Mouse (Mus musculus): ENCODE data around the gene Gm44502.

GRCm38 (mm10) chr15:89458942-89459341 is 29.4 kb upstream of the Gm44502 start:
- TF ChIP-seq CTCF (conservative IDR thresholded peaks at IDR 0.05; ENCODE audit: insufficient read depth, insufficient read length, low read depth, low read length) (no peak), POLR2A (IDR thresholded peaks at IDR 0.05; ENCODE audit: low read depth, low read length) (no peak)

Measured in kidney, adult 2 months (tissue).